Mouse (Mus musculus): ENCODE results near the gene Lrrc19.

The Lrrc19 gene

GRCm38 (mm10) chr4:94591765-94592381, 58.1 kb downstream of the Lrrc19 start:
- no peak for DNase-seq (ENCODE audit: low spot score in 2 of 2)
